Mouse (Mus musculus): ENCODE data around the gene C9.

The C9 gene

GRCm38 (mm10) chr15:6445135-6445534, at the start of gene C9:
Gene C9 (plus strand): TSS chr15:6445327.
- DNase-seq (ENCODE audit: low spot score in 2 of 2) = no peak

DNA sequence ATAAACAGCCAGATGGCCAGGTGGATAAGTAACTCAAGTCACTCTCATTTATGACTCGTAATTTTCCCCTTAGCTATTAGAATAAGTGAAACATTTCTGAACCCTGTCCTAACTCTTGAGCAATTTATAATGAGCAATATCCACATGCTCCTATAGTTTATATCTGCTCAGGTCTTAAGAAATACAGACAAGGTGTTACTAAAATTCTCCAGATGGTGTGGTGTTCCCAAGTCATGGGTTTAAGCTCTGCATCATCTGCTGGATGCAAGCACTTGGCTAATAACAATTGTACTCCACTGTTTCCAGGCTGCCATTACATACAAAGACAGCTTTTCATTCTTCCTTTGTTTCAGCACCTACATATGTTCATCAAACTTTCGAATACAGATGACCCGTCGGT, 46.9 kb upstream of the C9 start:
- no peak for DNase-seq (ENCODE audit: low spot score in 2 of 2)

- DNase-seq (ENCODE audit: low spot score in 2 of 2) = no peak
Observed at GRCm38 (mm10) chr15:6398881-6399280, 46.2 kb upstream of the C9 start.

DNA sequence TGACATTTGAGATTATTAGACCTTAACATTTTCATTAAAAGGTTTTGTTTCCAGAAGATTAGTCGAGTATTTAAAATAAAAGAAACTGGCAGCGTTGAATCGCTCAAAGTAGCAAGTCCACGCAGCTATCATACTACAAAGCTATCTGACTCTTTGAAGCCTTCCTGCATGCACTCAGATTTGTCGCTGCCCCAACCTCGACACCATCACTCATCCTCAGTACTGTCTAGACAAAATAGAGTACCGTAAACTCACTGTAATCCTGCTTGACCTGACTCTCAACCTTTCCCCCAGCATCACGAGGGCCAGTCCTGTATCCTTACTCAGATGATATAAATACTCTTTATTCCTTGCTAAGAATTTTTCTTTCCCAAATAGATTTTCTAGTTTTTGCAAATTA, 45.0 kb upstream of the C9 start:
- DNase-seq (ENCODE audit: low spot score in 2 of 2) = no peak

- DNase-seq (ENCODE audit: low spot score in 2 of 2) = no peak
Observed at GRCm38 (mm10) chr15:6402433-6402832, 42.7 kb upstream of the C9 start.

- DNase-seq (ENCODE audit: low spot score in 2 of 2) = no peak
Observed at GRCm38 (mm10) chr15:6404172-6404571, 41.0 kb upstream of the C9 start.

- DNase-seq (ENCODE audit: low spot score in 2 of 2) = no peak
Observed at GRCm38 (mm10) chr15:6406771-6407170, 38.4 kb upstream of the C9 start.

- no peak for DNase-seq (ENCODE audit: low spot score in 2 of 2)
Observed at GRCm38 (mm10) chr15:6409031-6409430, 36.1 kb upstream of the C9 start.

GRCm38 (mm10) chr15:6410161-6410560, 35.0 kb upstream of the C9 start:
- no peak for DNase-seq (ENCODE audit: low spot score in 2 of 2)

GRCm38 (mm10) chr15:6411334-6411733, 33.8 kb upstream of the C9 start:
- DNase-seq (ENCODE audit: low spot score in 2 of 2) = no peak

DNA sequence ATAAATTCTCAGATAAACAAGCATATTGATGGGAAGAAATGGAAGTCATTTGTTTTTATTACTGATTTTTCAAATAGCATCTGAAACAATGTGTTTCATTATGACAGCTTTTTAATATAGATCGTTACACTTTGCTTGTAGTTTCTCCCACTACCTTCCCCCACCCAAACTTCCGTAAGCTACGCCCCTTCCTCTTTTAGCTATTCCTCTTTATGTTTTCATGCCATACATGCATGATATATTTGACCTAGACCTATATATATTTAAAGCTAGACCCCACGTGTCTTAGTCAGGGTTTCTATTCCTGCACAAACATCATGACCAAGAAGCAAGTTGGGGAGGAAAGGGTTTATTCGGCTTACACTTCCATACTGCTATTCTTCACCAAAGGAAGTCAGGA, 29.8 kb upstream of the C9 start:
- no peak for DNase-seq (ENCODE audit: low spot score in 2 of 2)

DNA sequence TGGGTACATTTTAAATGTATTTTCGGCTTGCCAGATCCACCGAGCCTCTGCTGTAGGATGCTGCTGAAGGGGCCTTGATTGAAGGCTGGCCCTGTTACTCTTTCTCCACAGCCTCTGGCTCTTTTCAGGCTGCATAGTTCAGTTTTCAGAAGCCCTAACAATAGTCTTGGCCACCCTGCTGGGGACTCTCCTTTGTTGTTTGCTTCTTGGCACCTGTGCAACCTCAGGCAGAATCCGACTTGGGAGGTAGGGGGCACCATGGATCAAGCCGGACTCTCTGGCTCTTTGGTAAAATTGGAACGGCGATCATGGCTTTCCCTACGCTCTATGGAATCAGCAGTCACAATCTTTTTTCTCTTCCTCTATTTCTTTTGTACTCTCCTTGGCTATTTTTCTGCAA, 13.3 kb upstream of the C9 start:
- no peak for DNase-seq (ENCODE audit: low spot score in 2 of 2)

DNA sequence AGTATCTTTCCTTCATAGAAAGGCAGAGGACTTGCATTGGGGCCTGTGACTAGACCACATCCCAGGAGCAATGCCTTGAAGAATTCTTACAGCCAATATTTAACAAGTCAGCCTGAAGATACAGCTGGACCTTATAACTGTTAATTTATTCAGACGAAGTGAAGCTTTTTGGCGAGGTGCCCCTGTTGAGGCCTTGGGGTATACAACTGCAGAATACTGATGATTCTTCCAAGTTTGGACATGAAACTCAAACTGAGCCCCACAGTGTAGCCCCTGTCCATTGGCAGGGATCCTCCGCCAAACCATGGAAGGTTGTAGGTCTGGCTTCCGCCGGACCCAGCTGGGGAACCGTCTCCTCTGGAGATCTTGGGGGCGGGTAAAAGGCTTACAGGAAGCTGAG, 12.7 kb upstream of the C9 start:
- DNase-seq (ENCODE audit: low spot score in 2 of 2) = no peak

DNA sequence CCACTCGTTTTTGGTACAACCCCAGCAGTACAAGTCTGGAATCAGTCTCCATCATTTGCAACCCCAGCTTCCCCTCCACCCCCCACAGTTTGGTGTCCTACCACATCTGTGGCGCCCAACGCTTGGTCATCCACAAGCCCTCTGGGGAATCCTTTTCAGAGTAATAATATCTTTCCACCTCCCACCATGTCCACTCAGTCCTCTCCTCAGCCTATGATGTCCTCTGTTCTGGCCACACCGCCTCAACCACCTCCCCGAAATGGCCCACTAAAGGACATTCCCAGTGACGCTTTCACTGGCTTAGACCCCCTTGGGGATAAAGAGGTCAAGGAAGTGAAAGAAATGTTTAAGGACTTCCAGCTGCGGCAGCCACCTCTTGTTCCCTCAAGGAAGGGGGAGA, 9.8 kb upstream of the C9 start:
- no peak for DNase-seq (ENCODE audit: low spot score in 2 of 2)

DNA sequence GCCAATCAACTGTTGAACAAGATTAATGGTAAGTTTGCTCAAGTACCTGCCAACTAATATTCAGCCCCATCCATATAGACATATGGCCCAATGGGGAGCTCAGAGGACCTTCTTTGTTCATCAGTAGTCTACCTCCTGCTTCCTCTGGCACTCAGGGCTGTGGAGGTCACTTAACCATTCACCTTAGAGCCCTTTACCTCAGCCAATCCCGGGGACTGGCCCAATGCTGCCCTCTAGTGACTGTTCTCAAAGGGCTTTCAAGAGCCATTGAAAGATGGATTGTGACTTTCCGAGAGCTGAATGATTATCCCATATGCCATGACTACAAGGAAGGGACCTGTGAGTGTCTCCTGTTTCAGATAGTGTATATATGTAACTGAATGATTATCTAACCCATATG, 9.4 kb upstream of the C9 start:
- peak in 1 of 2 experiments; percentile 6 for DNase-seq (ENCODE audit: low spot score in 2 of 2)

- no peak for DNase-seq (ENCODE audit: low spot score in 2 of 2)
Observed at GRCm38 (mm10) chr15:6438685-6439084, 6.4 kb upstream of the C9 start.

- DNase-seq (ENCODE audit: low spot score in 2 of 2) = no peak
Observed at GRCm38 (mm10) chr15:6444452-6444851, 675 bp upstream of the C9 start.

- DNase-seq (ENCODE audit: low spot score in 2 of 2) = no peak
Observed at GRCm38 (mm10) chr15:6446181-6446580, 1.1 kb downstream of the C9 start.

- DNase-seq (ENCODE audit: low spot score in 2 of 2) = no peak
Observed at GRCm38 (mm10) chr15:6448892-6449291, 3.8 kb downstream of the C9 start.

DNA sequence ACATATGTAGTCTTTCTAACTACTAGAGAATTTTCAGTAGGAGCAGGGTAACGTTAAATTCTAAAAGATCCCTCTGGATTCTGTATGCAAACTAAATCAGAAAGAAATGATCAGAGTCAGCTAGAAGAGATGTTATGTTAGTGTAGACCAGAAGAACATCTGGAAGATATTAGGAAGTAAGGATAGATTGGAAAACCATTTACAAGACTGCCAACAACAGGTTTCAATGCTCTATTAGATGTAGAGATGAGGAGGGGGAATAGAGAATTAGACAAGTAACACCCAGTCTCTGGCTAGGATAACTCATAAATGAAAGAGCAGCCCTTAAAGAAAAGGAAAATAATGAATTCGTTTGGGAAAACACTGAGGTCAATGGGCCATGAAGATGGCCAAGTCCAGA, 9.3 kb downstream of the C9 start:
- no peak for DNase-seq (ENCODE audit: low spot score in 2 of 2)

GRCm38 (mm10) chr15:6461381-6461780, 16.3 kb downstream of the C9 start:
- no peak for DNase-seq (ENCODE audit: low spot score in 2 of 2)

DNA sequence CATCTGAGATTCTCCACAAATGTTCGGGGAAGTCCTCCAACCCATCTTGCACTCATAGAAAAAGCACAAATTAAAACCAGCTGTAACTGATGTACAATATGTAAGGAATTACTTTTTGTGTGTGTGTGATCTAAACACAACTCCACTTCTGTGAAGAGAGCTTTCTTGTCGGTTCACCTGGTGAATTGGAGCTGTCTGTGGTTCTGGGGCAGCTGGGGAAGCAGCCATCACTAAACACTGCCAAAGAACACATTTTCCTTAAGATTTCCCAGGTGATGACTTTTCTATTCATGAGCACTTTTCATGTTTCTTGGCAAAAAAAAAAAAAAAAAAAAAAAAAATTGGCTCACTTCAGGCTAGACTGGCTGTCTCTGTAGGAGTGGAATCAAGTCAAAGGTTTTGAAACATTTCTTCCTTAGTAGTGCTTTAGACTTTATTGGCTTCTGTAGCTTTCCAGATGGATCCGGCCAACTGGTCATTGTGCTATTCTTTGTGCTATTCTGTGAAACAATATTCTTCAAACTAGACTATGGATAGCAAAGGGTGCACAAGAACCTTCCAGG, 18.3 kb downstream of the C9 start:
- DNase-seq (ENCODE audit: low spot score in 2 of 2) = no peak

DNA sequence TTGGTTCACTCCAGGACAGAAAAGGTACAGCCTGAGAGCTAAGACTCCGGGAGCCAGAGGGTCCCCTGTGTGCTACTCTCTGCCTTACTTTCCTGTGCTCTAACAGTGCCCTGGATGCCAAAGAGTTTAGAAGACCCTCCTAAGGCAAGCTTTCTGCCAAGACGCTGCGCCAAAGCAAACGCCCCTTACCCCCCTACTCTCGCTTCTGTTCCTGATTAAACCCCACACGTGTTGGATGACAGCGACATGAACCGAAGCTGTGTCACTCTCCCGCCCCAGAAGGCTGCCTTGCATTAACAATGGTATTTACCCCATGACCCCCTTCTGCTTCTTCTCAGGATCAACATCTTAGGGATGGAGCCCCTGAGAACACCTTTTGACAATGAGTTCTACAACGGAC, 21.9 kb downstream of the C9 start:
- DNase-seq (ENCODE audit: low spot score in 2 of 2) = no peak

GRCm38 (mm10) chr15:6468845-6469244, 23.7 kb downstream of the C9 start:
- no peak for DNase-seq (ENCODE audit: low spot score in 2 of 2)

- no peak for DNase-seq (ENCODE audit: low spot score in 2 of 2)
Observed at GRCm38 (mm10) chr15:6469384-6469783, 24.3 kb downstream of the C9 start.
